Mouse (Mus musculus) cerebellum, postnatal 25 days (tissue): ENCODE data around the gene Tmem178b.

Experiments used
- DNase-seq, 2 experiments: peaks; one replicate each; pipeline ENCODE4 v3.0.0; 2021; ENCODE audit warnings: mixed read lengths in 2 of 2

The Tmem178b gene

GRCm38 (mm10) chr6:40200661-40201060, 327.6 kb downstream of the Tmem178b start:
- DNase-seq, result no peak

GRCm38 (mm10) chr6:40202602-40203001, 329.5 kb downstream of the Tmem178b start:
- no peak for DNase-seq

- DNase-seq, result no peak
Observed at GRCm38 (mm10) chr6:40205380-40205779, 332.3 kb downstream of the Tmem178b start.

- no peak for DNase-seq
Observed at GRCm38 (mm10) chr6:40208014-40208413, 334.9 kb downstream of the Tmem178b start.

GRCm38 (mm10) chr6:40209172-40209571, 336.1 kb downstream of the Tmem178b start:
- DNase-seq, result no peak

GRCm38 (mm10) chr6:40217154-40217553, 344.1 kb downstream of the Tmem178b start:
- DNase-seq, result peak; percentile 45 to 59

- DNase-seq, result peak in 1 of 2 experiments; percentile 27
Observed at GRCm38 (mm10) chr6:40217651-40218050, 344.6 kb downstream of the Tmem178b start.

GRCm38 (mm10) chr6:40220634-40221120, 347.6 kb downstream of the Tmem178b start:
- DNase-seq, result no peak

- DNase-seq, result no peak
Observed at GRCm38 (mm10) chr6:40225585-40226280, 352.7 kb downstream of the Tmem178b start.

- peak; percentile 53 to 68 for DNase-seq
Observed at GRCm38 (mm10) chr6:40228981-40229380, 355.9 kb downstream of the Tmem178b start.

- no peak for DNase-seq
Observed at GRCm38 (mm10) chr6:40229985-40230384, 356.9 kb downstream of the Tmem178b start.

- no peak for DNase-seq
Observed at GRCm38 (mm10) chr6:40234066-40234465, 361.0 kb downstream of the Tmem178b start.

GRCm38 (mm10) chr6:40235793-40236470, 362.9 kb downstream of the Tmem178b start:
- DNase-seq, result peak; percentile 80 to 87

GRCm38 (mm10) chr6:40236841-40237765, 364.0 kb downstream of the Tmem178b start:
- DNase-seq, result peak; percentile 70 to 82

- no peak for DNase-seq
Observed at GRCm38 (mm10) chr6:40238857-40239256, 365.8 kb downstream of the Tmem178b start.

GRCm38 (mm10) chr6:40240671-40241070, 367.6 kb downstream of the Tmem178b start:
- DNase-seq, result no peak

GRCm38 (mm10) chr6:40247398-40247946, 374.4 kb downstream of the Tmem178b start:
- no peak for DNase-seq

- DNase-seq, result no peak
Observed at GRCm38 (mm10) chr6:40249939-40250338, 376.9 kb downstream of the Tmem178b start.

GRCm38 (mm10) chr6:40263687-40264086, 390.6 kb downstream of the Tmem178b start:
- DNase-seq, result no peak

GRCm38 (mm10) chr6:40300707-40301106, 427.6 kb downstream of the Tmem178b start:
- no peak for DNase-seq

- peak; percentile 77 to 87 for DNase-seq
Observed at GRCm38 (mm10) chr6:40303379-40303778, 430.3 kb downstream of the Tmem178b start.
